Mouse (Mus musculus) stomach, embryonic 14.5 days (tissue): ENCODE measurements around the gene F11r. TPM values are rescaled to one million over a fixed set of nuclear protein-coding genes. Genes with fewer than 3 reads are reported as not detected.
A peak's percentile ranks its signal among the peaks of the same experiment; 100 is the strongest.

Source experiments
- ATAC-seq: fragments of 200-750 bp; cut with Nextera tagmentation; 2 replicates; pipeline ENCODE4 v1.8.0; 2017; ENCODE audit warnings: low read depth, moderate TSS enrichment; ENCODE audit not compliant: insufficient number of reproducible peaks, insufficient read depth, low FRiP score
- H3K27ac ChIP-seq: fragments of 300-500 bp; sonication (generic); 2 replicates; pipeline ENCODE4 v1.5.1; 2014; ENCODE audit warnings: mild to moderate bottlenecking, low read length, moderate library complexity, mixed read lengths
- H3K27me3 ChIP-seq: fragments of 300-500 bp; sonication (generic); 2 replicates; pipeline ENCODE4 v1.6.1; 2014; ENCODE audit warnings: low read length, control low read depth, mixed read lengths; ENCODE audit not compliant: control insufficient read depth, insufficient read depth
- H3K36me3 ChIP-seq: fragments of 300-500 bp; sonication (generic); 2 replicates; pipeline ENCODE4 v1.6.1; 2014; ENCODE audit warnings: mild to moderate bottlenecking, control low read depth, low read length, moderate library complexity, mixed read lengths; ENCODE audit not compliant: control insufficient read depth, insufficient read depth
- H3K4me1 ChIP-seq: fragments of 300-500 bp; sonication (generic); 2 replicates; pipeline ENCODE4 v1.6.1; 2014; ENCODE audit warnings: low read length, control low read depth, mixed read lengths; ENCODE audit not compliant: control insufficient read depth, insufficient read depth
- H3K4me2 ChIP-seq: fragments of 300-500 bp; sonication (generic); replicated peaks from 2 replicates; pipeline ENCODE4 v1.6.1; 2014; ENCODE audit warnings: low read depth, low read length, control low read depth
- H3K4me3 ChIP-seq: fragments of 300-500 bp; sonication (generic); 2 replicates; pipeline ENCODE4 v1.5.1; 2014; ENCODE audit warnings: low read depth, low read length, control low read depth
- H3K9ac ChIP-seq: fragments of 300-500 bp; sonication (generic); replicated peaks from 2 replicates; pipeline ENCODE4 v1.6.1; 2014; ENCODE audit warnings: low read depth, mild to moderate bottlenecking, control low read depth, low read length, moderate library complexity, mixed read lengths
- H3K9me3 ChIP-seq: fragments of 300-500 bp; sonication (generic); 2 replicates; pipeline ENCODE4 v1.6.1; 2016; ENCODE audit warnings: low read depth, low read length, control low read depth; ENCODE audit not compliant: control insufficient read depth
- WGBS: fragments of 180-500 bp; shearing (Covaris S2); extraction: QIAGEN DNeasy Blood & Tissue Kit; methylation state at CpG from one replicate; pipeline ENCODE4 v1.1.7; 2014; 5-methylcytosine and 5-hydroxymethylcytosine counted together
- polyA plus RNA-seq: library from polyadenylated mRNA; unstranded; fragments of >200 nt; fragmentation: Nextera tagmentation; extraction: Ambion mirVana; gene quantifications from 2 replicates; pipeline ENCODE4 v1.2.1, GENCODE M21; 2014

The F11r gene
- polyA plus RNA-seq, 1 experiment from 2014 or later, result 119 TPM

DNA sequence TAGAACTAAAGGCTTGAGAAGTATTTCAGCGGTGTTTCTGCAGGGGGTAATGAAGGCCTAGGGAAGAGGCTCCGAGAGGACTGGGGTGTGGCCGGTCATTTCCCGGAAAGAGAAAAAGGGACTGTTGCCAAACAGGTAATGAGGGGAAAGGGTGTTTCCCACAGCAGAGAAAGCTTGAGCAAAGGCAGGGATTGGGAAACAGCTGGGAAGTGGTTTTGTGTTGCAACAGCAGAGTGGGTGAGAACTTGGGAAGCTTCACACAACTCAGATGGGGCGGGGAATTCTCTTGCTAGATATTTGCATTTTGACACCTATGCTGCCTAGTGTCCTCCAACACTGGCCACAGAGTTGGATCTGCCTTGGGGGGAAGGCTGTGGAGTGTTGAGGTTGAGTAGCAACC, 15.6 kb downstream of the F11r start:
- ATAC-seq, result no peak
- Histone ChIP-seq H3K27me3 (no peaks in the 10 kb centered on the region), H3K4me1 (no peaks in the 10 kb centered on the region), H3K27ac (no peak overlapping the region), H3K9ac (no peak overlapping the region), H3K4me2 (no peak overlapping the region), H3K4me3 (no peak overlapping the region), H3K9me3 (no peaks in the 10 kb centered on the region), H3K36me3 (no peaks in the 10 kb centered on the region)
- 77% methylated on average over 5 of the region's 5 CpGs for WGBS

DNA sequence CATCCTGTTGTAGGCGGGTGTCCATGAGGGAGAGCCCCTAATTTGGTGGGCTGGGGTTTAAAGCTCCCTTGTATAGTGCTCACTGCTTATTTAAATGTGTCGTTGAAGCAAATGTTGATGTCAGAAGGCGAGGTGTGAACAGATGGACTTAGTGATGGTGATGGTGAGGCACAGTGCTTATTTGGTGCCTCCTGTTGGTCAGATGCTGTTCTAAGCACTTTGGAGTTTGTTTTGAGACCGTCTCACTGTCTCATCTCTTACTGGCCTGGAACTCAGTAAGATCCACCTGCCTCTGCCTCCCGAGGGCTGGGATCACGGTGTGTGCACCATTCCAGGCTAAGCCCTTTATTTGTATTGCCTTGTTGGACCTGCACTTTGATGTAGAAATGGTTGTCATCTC, 17.6 kb downstream of the F11r start:
- WGBS, result 83% methylated on average over 6 of the region's 6 CpGs

DNA sequence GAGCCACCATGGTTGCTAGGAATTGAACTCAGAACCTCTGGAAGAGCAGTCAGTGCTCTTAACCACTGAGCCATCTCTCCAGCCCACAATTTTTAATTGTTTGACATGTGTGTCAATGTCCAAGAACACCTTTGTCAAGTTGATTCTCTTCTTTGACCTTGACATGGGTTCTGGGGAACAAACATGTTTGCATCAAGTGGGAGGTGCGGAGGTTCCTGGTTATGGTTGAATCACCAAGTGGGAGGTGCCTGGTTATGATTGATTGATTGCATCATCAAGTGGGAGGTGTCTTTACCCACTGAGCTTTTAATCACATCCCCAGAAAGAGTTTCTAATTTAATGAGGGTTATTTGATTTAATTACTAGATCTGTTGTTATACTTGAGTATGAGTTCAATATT, 20.2 kb downstream of the F11r start:
- 84% methylated on average over 1 of the region's 1 CpGs for WGBS
- no peaks in the 10 kb centered on the region for H3K27me3 ChIP-seq
- H3K27ac ChIP-seq, result no peak overlapping the region
- no peak overlapping the region for H3K4me3 ChIP-seq
- H3K4me2 ChIP-seq, result no peak overlapping the region
- peaks cover 7% of the 10 kb centered on the region; the same call in 1 of the 2 replicates for H3K36me3 ChIP-seq
- no peak overlapping the region for H3K9ac ChIP-seq
- H3K9me3 ChIP-seq, result no peaks in the 10 kb centered on the region
- no peaks in the 10 kb centered on the region for H3K4me1 ChIP-seq
- ATAC-seq, result no peak

More for the DNA sequence above, 17.6 kb downstream of the F11r start:
- no peak overlapping the region for H3K4me2 ChIP-seq
- H3K9ac ChIP-seq, result no peak overlapping the region
- H3K27me3 ChIP-seq, result no peaks in the 10 kb centered on the region
- no peak overlapping the region for H3K27ac ChIP-seq
- ATAC-seq, result no peak
- no peak overlapping the region for H3K4me3 ChIP-seq
- no peaks in the 10 kb centered on the region for H3K9me3 ChIP-seq
- H3K4me1 ChIP-seq, result no peaks in the 10 kb centered on the region
- no peaks in the 10 kb centered on the region for H3K36me3 ChIP-seq

DNA sequence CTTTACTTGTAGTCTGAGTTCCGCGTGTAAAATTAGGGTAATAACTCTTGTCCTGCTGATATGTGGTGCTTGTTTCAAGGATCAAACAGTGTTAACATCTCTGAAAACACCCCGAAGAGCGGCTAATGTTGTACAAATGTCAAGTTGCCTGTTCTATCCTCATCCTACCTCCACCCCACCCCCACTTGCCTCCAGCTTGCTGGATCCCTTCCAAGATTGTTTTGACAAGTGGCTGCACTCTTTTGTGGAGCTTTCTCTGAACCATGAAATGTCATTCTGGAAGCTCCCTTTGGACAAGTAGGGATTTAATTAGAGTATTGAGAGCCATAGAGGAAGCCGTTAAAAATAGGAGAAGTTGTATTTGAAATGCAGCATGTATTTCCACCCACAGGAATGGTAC, 22.5 kb downstream of the F11r start:
- Histone ChIP-seq H3K36me3 (peaks cover 7% of the 10 kb centered on the region; the same call in 1 of the 2 replicates), H3K4me3 (no peak overlapping the region), H3K4me2 (no peak overlapping the region), H3K27me3 (no peaks in the 10 kb centered on the region), H3K27ac (no peak overlapping the region), H3K9ac (no peak overlapping the region), H3K4me1 (no peaks in the 10 kb centered on the region), H3K9me3 (no peaks in the 10 kb centered on the region)
- 50% methylated on average over 5 of the region's 5 CpGs for WGBS
- no peak for ATAC-seq

DNA sequence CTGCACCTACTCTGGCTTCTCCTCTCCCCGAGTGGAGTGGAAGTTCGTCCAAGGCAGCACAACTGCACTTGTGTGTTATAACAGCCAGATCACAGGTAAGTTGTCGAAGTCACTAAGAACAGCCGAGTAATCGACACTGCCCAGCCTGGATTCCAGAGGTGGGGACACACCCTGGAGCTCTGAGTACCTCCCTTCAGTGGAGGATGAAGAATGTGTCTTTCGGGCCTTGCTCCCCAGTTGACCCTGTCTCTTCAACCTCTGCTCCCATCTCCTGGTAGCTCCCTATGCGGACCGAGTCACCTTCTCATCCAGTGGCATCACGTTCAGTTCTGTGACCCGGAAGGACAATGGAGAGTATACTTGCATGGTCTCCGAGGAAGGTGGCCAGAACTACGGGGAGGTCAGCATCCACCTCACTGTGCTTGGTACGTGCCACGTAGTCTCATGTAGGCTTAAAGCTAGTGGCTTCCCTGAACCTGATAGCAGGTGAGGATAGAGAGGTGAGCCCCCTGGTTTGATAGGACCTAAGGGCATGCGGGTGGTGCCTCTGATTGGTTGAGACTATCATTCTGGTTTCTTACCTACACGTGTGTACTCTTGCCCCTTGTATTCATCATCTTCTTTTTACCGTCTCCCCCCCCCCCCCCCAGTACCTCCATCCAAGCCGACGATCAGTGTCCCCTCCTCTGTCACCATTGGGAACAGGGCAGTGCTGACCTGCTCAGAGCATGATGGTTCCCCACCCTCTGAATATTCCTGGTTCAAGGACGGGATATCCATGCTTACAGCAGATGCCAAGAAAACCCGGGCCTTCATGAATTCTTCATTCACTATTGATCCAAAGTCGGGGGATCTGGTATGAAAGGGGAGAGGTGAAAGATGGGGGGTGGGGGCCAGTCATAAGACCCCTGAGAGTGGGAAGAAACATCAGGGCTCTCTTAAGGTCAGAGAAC, 23.5 kb downstream of the F11r start:
- Histone ChIP-seq H3K27me3 (no peaks in the 10 kb centered on the region), H3K4me2 (no peak overlapping the region), H3K9me3 (no peaks in the 10 kb centered on the region), H3K4me1 (no peaks in the 10 kb centered on the region), H3K9ac (no peak overlapping the region), H3K4me3 (no peak overlapping the region), H3K36me3 (peaks cover 7% of the 10 kb centered on the region; the same call in 1 of the 2 replicates), H3K27ac (no peak overlapping the region)
- no peak for ATAC-seq
- WGBS, result 89% methylated on average over 21 of the region's 22 CpGs

DNA sequence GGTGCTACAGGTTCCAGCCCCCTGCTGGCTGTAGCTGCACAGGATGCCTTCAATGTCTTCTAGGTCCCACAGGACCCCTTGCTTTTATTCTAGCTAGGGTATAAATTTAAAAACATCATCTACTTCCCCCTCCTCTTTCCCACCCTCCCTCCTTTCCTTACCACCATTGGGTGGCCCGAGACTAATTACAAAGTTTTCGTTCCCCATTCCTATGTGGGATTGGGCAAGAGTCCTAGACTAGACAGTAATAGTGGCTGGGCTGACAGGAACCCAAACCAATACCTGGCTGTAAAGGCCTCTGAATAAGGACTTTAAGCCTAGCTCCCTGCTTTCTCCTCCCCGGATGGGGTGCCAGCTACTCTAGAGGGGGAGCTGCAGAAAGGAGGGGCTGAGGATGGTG, 25.8 kb downstream of the F11r start:
- no peak overlapping the region for H3K4me3 ChIP-seq
- peak overlapping the region; percentile 52; the same call in 1 of the 2 replicates for H3K27ac ChIP-seq
- H3K9ac ChIP-seq, result no peak overlapping the region
- no peaks in the 10 kb centered on the region for H3K9me3 ChIP-seq
- H3K36me3 ChIP-seq, result peaks cover 7% of the 10 kb centered on the region; the same call in 1 of the 2 replicates
- H3K4me2 ChIP-seq, result no peak overlapping the region
- no peak for ATAC-seq
- no peaks in the 10 kb centered on the region for H3K27me3 ChIP-seq
- H3K4me1 ChIP-seq, result no peaks in the 10 kb centered on the region
- 94% methylated on average over 3 of the region's 3 CpGs for WGBS

DNA sequence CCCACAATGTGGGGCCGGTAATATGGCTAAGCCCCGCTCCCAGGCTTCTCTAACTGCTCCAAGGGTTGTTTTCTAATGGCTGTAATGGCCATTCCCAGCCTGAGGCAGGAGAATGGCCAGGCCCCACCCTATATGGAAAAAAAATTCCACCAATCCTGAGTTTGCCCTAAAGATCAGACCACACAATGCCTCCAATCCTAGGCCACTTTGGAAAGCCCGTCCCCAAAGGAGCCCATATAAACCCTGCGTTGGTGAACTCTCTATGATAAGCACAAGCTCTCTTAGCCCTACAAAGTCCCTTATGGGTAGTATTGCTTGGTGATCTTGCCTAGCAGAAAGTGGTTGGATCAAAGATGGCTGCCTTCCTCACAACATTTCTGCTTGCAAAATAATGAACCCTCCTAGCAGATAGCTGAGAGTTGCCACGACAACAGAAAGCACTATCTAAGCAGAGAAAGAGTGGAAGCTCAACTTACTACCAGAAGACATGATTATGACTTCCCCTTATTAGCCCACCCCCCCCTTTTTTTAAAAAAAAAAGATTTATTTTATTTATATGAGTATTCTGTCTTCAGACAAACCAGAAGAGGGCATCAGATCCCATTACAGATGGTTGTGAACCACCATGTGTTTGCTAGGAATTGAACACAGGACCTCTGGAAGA, 28.5 kb downstream of the F11r start:
- Histone ChIP-seq H3K27ac (no peak overlapping the region), H3K27me3 (no peaks in the 10 kb centered on the region), H3K9me3 (no peaks in the 10 kb centered on the region), H3K4me2 (no peak overlapping the region), H3K9ac (no peak overlapping the region), H3K4me1 (no peaks in the 10 kb centered on the region), H3K36me3 (peaks cover 3% of the 10 kb centered on the region; the same call in 1 of the 2 replicates), H3K4me3 (no peak overlapping the region)
- WGBS, result 94% methylated on average over 5 of the region's 5 CpGs
- 0 out of 2 replicates have a peak, but pooled peaks have one; percentile 20 for ATAC-seq

DNA sequence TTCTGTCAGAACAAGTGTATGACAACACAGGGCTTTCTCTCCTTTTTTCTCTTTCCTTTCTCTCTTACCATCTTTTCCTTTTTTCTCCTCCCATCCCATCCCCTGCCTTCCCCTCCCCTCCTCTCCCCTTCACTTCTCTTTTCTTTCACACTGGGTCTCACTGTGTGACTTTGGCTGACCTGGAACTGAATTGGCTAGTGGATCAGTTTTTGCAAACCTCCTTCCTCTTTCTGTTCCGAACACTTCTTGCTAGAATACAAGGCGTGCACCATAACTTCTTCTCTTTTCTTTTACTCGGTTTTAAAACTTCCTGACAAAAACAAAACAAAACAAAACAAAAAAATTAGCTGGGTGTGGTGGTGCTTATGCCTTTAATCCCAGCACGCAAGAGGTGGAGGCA, 29.2 kb downstream of the F11r start:
- H3K36me3 ChIP-seq, result peaks cover under 1% of the 10 kb centered on the region; the same call in 1 of the 2 replicates
- no peak for ATAC-seq

More for the DNA sequence above, 29.2 kb downstream of the F11r start:
- Histone ChIP-seq H3K9ac (no peak overlapping the region), H3K27ac (no peak overlapping the region), H3K27me3 (no peaks in the 10 kb centered on the region), H3K4me1 (no peaks in the 10 kb centered on the region), H3K4me2 (no peak overlapping the region), H3K4me3 (no peak overlapping the region), H3K9me3 (no peaks in the 10 kb centered on the region)
- WGBS, result 86% methylated on average over 4 of the region's 4 CpGs
